Mouse (Mus musculus): ENCODE results near the gene Gtpbp4.
"Not testable (repeated sequence)": the region's sequence is repeated elsewhere in the genome, so short reads cannot be mapped to it uniquely, and the experiment has no call there.

The Gtpbp4 gene

DNA sequence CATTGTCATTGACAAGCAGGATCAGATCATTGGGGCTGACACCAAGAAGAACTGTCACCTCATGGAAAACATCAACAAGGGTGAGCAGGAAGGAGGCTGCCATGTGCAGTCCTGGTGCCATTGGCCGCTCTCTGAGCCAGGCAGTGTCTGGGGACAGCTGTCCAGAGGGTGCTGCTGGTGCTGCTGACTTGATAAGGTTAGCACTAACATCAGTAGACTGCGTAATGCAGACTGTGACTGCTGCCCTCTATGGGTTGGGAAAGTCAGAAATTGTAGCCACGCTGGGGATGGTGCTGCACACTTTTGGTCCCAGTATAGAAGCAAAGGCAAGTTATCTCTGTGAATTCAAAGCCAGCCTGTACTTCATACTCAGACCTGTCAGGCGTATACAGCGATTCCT is 39.0 kb downstream of the Gtpbp4 start:
- not testable (repeated sequence) for H3K27me3 ChIP-seq (ENCODE audit: control insufficient read depth, insufficient read depth, low read length, poor library complexity, severe bottlenecking); DNase-seq (ENCODE audit: low read depth, low spot score); H3K36me3 ChIP-seq (ENCODE audit: control insufficient read depth, insufficient read depth, low read length, poor library complexity, severe bottlenecking)

DNA sequence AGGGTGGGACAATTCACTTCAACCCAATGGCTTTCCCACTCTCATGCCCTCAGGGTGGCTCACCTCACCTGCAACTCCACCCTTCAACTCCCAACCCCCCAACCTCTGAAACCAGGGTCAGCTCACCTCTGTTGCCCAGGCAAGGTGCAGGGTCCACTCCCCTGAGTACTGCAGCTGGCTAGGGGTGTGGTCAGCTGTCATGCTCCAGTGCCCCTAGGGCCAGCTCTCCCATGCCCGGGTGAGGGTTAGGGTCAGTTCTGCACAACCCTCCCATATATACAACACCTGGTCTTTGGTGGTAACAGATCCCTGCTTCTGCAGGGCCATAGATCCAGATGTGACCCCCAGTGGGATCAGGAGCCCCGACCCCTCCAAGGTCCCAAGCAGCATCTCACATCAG is 40.8 kb downstream of the Gtpbp4 start:
- not testable (repeated sequence) for H3K36me3 ChIP-seq (ENCODE audit: control insufficient read depth, insufficient read depth, low read length, poor library complexity, severe bottlenecking); H3K27me3 ChIP-seq (ENCODE audit: control insufficient read depth, insufficient read depth, low read length, poor library complexity, severe bottlenecking); DNase-seq (ENCODE audit: low read depth, low spot score)

DNA sequence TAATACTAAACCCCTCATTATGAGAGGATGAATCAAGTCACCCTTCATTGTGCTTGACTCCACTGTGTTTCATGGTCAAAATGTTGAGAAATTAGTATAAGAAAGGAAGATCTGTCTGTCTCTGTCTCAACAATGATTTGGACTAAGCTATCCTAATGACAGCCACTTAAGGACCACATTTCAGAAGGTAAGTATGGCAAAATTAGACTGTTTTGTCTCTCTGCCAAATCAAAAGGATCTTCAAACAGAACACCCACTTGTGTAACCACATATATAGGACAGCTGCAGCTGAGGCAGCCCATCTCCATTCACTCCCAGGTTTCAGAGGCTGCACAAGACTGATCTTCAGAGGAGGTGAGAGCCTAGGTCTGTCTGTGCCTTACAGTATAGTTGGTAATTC is 43.3 kb downstream of the Gtpbp4 start, which contains the start of gene Idi2:
Idi2 (plus strand) TSS at position 301 of the 400 bp plus-strand sequence.
- H3K27me3 ChIP-seq (ENCODE audit: control insufficient read depth, insufficient read depth, low read length, poor library complexity, severe bottlenecking); DNase-seq (ENCODE audit: low read depth, low spot score); H3K36me3 ChIP-seq (ENCODE audit: control insufficient read depth, insufficient read depth, low read length, poor library complexity, severe bottlenecking): not testable (repeated sequence)

DNA sequence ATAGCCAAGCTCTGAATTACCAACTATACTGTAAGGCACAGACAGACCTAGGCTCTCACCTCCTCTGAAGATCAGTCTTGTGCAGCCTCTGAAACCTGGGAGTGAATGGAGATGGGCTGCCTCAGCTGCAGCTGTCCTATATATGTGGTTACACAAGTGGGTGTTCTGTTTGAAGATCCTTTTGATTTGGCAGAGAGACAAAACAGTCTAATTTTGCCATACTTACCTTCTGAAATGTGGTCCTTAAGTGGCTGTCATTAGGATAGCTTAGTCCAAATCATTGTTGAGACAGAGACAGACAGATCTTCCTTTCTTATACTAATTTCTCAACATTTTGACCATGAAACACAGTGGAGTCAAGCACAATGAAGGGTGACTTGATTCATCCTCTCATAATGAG is 47.8 kb downstream of the Gtpbp4 start, which contains the start of gene Gm9745:
Gm9745 (minus strand) TSS at position 101 of the 400 bp plus-strand sequence.
- H3K36me3 ChIP-seq (ENCODE audit: control insufficient read depth, insufficient read depth, low read length, poor library complexity, severe bottlenecking); H3K27me3 ChIP-seq (ENCODE audit: control insufficient read depth, insufficient read depth, low read length, poor library complexity, severe bottlenecking); DNase-seq (ENCODE audit: low read depth, low spot score): not testable (repeated sequence)

DNA sequence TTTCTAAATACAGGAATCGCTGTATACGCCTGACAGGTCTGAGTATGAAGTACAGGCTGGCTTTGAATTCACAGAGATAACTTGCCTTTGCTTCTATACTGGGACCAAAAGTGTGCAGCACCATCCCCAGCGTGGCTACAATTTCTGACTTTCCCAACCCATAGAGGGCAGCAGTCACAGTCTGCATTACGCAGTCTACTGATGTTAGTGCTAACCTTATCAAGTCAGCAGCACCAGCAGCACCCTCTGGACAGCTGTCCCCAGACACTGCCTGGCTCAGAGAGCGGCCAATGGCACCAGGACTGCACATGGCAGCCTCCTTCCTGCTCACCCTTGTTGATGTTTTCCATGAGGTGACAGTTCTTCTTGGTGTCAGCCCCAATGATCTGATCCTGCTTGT is 52.1 kb downstream of the Gtpbp4 start:
- not testable (repeated sequence) for H3K27me3 ChIP-seq (ENCODE audit: control insufficient read depth, insufficient read depth, low read length, poor library complexity, severe bottlenecking); H3K36me3 ChIP-seq (ENCODE audit: control insufficient read depth, insufficient read depth, low read length, poor library complexity, severe bottlenecking); DNase-seq (ENCODE audit: low read depth, low spot score)

DNA sequence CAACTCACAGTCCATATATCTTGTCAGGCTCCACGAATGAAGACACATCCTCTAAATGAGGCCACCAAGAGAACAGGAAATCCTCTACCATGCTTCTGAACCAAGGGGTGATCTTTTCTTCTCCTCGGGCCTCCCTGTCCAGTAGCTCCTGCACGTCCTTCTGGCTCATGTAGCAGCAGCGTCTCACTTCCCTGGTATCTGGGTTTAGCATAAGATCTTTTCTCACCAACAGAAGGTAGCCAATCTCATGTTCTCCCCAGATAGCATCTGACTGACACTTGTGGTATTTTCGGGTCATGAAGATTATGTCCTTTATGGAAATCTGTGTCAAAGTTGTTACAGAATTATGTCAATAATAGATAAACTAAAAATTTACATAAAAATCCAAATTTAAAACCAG is 54.2 kb downstream of the Gtpbp4 start:
- not testable (repeated sequence) for H3K27me3 ChIP-seq (ENCODE audit: control insufficient read depth, insufficient read depth, low read length, poor library complexity, severe bottlenecking); DNase-seq (ENCODE audit: low read depth, low spot score); H3K36me3 ChIP-seq (ENCODE audit: control insufficient read depth, insufficient read depth, low read length, poor library complexity, severe bottlenecking)

DNA sequence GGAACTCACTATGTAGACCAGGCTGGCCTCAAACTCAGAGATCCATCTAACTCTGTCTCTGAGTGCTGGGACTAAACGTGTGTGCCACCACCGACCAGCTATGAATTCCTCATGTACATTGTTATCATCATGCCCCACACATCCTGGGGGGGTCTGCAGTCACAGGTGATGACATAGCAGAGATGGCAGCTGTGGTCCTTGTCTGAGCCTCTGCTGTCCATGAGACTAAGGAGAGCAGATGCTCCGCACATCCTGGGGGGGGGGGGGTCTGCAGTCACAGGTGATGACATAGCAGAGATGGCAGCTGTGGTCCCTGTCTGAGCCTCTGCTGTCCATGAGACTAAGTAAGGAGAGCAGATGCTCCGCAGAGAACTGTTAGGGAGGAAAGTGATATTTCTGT is 54.8 kb downstream of the Gtpbp4 start:
- DNase-seq (ENCODE audit: low read depth, low spot score); H3K36me3 ChIP-seq (ENCODE audit: control insufficient read depth, insufficient read depth, low read length, poor library complexity, severe bottlenecking): not testable (repeated sequence)

DNA sequence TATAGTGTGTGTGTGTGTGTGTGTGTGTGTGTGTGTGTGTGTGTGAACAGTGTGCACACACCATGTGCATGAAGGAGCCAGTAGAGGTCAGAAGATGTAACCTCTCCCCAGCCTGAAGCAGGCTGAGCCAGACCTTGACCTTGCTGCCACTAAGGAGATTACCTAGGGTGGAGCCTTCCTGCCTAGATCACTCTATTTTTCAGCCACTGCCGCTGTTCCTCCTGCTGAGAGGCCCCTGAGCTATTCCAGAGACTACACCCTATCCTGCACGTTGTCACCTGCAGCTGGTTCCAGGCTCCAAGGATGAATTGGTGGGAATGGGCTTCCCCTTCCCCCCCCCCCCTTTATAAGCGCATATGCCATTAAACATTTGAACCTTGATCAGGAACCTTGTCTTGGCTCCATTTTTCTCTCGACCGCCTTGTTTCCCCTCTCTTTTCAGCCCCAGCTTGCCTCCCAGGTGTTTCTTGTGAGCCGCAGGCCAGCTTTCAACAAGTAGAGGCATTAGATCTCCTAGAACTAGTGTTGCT is 58.2 kb downstream of the Gtpbp4 start:
- H3K36me3 ChIP-seq (ENCODE audit: control insufficient read depth, insufficient read depth, low read length, poor library complexity, severe bottlenecking); H3K27me3 ChIP-seq (ENCODE audit: control insufficient read depth, insufficient read depth, low read length, poor library complexity, severe bottlenecking); DNase-seq (ENCODE audit: low read depth, low spot score): not testable (repeated sequence)

More for the DNA sequence above, 54.8 kb downstream of the Gtpbp4 start:
- H3K27me3 ChIP-seq (ENCODE audit: control insufficient read depth, insufficient read depth, low read length, poor library complexity, severe bottlenecking) = not testable (repeated sequence)

DNA sequence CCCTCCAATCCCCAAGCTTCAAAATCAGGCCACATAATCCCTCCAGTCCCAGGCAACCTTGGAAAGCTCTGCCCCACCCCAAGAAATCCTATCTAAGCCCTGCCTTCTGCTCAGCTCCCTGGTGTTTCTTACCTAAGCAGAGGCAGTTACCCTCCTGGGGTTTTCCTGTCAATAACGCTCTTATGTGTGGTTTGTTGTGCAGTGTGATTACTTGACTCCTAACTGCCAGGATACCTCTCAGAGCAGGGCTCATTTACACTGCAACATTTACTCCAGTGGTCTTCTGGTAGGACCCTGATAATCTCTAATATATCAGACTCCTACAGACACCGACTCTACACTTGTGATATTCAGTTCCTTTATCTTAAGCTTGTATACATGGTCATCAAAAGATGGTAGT is 62.4 kb downstream of the Gtpbp4 start:
- Histone ChIP-seq H3K27me3 (ENCODE audit: control insufficient read depth, insufficient read depth, low read length, poor library complexity, severe bottlenecking) (no peaks in the 10 kb centered on the region), H3K36me3 (ENCODE audit: control insufficient read depth, insufficient read depth, low read length, poor library complexity, severe bottlenecking) (no peaks in the 10 kb centered on the region)
- DNase-seq (ENCODE audit: low read depth, low spot score) = no peak
